Mouse (Mus musculus) small intestine, adult 2 months (tissue): ENCODE measurements at regions not wholly inside any gene's neighbourhood (a gene's known extent, or its start where the extent isn't known, plus 50 kb on each side); places are given as distances from the start of the nearest gene placed in this dataset.

Experiments used
- CTCF ChIP-seq: fragments of 200-500 bp; IDR thresholded peaks from 2 replicates; pipeline ENCODE4 v1.5.1; 2012; ENCODE audit warnings: low read depth, mild to moderate bottlenecking, control low read depth, inconsistent platforms, low read length, moderate library complexity, mixed read lengths; ENCODE audit not compliant: insufficient replicate concordance, insufficient read length; ENCODE audit errors: extremely low read depth
- POLR2A ChIP-seq: fragments of 200-500 bp; IDR thresholded peaks from 2 replicates; pipeline ENCODE4 v1.6.1; 2012; ENCODE audit warnings: low read depth, mild to moderate bottlenecking, control low read depth, inconsistent platforms, low read length, moderate library complexity

GRCm38 (mm10) chr5:133124223-133124622 is 581.1 kb upstream of the Auts2 start:
- no peak for TF ChIP-seq CTCF
- TF ChIP-seq POLR2A = no peak
